Mouse (Mus musculus): ENCODE results near the gene Ica1l.

- TF ChIP-seq POLR2A (IDR thresholded peaks at IDR 0.05; ENCODE audit: low read depth, low read length) (no peak), CTCF (conservative IDR thresholded peaks at IDR 0.05; ENCODE audit: insufficient read depth, insufficient read length, low read depth, low read length) (no peak)
Observed at GRCm38 (mm10) chr1:60074935-60075334, 32.0 kb upstream of the Ica1l start.
